Mouse (Mus musculus): Measurements from ENCODE around the gene Prmt6.

Gene Prmt6

GRCm38 (mm10) chr3:110250839-110251700, at the start of gene Prmt6:
TSS of gene Prmt6 (minus strand) at chr3:110250998.
- peak; percentile 76 for DNase-seq (ENCODE audit: low read depth, low spot score)

GRCm38 (mm10) chr3:110290485-110291045, 39.8 kb upstream of the Prmt6 start:
- no peak for DNase-seq (ENCODE audit: low read depth, low spot score)

- DNase-seq (ENCODE audit: low read depth, low spot score), result no peak
Observed at GRCm38 (mm10) chr3:110282651-110283050, 31.9 kb upstream of the Prmt6 start.

GRCm38 (mm10) chr3:110267790-110268189, 17.0 kb upstream of the Prmt6 start:
- DNase-seq (ENCODE audit: low read depth, low spot score), result no peak

DNA sequence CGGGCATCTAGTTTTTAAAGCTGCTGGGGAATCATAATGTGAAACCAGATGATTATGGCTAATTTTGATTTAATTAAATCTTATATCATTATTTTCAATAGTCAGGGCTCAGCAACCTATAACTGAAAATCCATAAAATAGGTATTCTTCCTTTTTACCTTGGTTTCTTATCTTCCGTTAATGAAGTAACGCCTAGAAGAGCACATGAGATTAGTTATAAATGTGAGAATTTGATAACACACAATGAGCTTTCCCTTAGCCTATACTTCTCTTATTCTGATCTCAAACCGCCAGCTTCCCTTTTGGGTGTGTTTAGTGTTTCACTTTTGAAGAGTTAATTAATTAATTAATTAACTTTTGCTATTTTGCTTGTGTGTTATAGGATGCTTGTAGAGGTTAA, 2.3 kb upstream of the Prmt6 start:
- DNase-seq (ENCODE audit: low read depth, low spot score), result no peak

DNA sequence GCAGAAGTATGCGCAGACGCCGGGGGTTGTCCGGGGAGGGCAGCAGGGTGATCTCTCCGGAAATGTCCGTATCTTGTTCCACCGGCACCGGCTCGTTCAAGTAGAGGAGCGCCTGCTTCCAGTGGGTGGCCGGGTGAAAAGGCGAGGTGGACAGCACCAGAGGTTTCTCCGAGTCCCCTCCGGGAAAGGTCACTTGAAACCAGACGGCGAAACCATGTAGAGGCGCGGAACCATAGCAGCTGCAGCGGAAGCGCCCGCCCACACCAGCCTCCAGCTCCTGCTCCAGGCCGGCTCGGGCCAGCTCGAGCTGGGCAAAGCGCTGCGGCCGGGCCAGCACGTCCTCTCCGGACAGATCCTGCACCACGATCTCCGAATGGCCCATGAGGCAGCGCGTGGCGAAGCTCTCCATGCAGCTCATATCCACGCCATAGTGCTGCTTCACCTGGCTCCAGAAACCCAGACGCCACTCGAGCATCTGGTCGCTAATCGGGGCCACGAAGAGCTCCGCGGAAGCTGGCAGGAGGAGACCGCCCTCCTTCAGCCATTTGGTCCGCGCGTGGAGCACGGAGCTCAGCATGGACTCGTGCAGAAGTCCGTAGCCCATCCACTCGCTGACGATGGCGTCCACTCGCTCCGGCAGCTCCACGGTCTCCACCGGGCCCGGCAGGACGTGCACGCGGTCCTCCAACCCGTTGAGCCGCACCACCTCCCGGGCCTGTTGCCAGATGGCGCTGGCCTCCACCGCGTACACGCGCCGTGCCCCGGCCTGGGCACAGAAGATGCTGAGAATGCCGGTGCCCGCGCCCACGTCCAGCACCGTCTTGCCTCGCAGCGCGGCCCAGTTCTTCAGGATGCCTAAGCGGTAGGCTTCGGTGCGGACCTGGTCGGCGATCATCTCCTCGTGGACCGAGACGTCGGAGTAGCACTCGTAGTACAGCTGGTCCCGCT, 633 bp downstream of the Prmt6 start:
- DNase-seq (ENCODE audit: low read depth, low spot score), result peak; percentile 42

DNA sequence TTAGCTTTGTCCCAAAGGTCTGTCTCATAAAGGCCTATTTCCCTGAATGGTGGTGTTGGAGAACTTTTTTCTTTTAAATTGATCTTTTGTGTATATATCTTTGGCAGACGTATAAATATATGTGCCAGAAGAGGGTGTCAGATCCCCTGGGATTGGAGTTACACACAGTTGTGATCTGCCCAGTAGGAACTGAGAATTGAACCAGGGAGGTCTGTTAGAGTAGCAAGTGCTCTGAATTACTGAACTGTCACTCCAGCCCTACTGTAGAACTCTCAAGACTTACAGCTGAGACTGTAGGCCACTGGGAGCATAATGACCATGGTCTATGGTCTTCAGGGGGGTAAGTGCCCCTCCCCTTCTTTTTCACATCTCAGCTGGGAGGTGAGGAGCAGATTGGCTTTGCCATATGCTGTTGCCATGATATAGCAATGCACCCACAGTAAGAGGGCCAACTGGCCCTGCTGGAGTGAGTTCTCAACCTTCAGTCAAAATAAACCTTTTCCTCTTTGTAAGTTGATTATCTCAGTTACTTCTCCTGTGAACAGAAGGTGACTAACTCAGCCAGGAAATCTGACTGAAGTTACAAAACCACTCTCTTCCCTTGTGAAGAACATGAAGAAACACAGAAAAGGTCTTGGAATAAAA, 13.9 kb downstream of the Prmt6 start:
- no peak for DNase-seq (ENCODE audit: low read depth, low spot score)
